Mouse (Mus musculus) layer of hippocampus, adult 2 months (tissue): Measurements from ENCODE around the gene Nudt8. TPM values are rescaled to one million over a fixed set of nuclear protein-coding genes. Genes with fewer than 3 reads are reported as not detected.

Source experiments
- DNase-seq, 2 experiments: peaks; one replicate each; pipeline ENCODE4 v3.0.0; 2022; ENCODE audit warnings: low spot score in 2 of 2
- H3K27ac ChIP-seq: fragments of 200-600 bp; 2 replicates; pipeline ENCODE4 v1.8.1; 2022
- H3K4me3 ChIP-seq: fragments of 200-600 bp; 2 replicates; pipeline ENCODE4 v1.8.1; 2022; ENCODE audit warnings: mild to moderate bottlenecking
- CTCF ChIP-seq: fragments of 200-600 bp; conservative IDR thresholded peaks from 2 replicates; pipeline ENCODE4 v1.8.1; 2022; ENCODE audit warnings: antibody characterized with exemption, mild to moderate bottlenecking, moderate library complexity
- total RNA-seq, 2 experiments: library from RNA; stranded (reverse); gene quantifications; 2 replicates each; pipeline ENCODE4 v1.2.3; 2021

The Nudt8 gene
- total RNA-seq, 2 experiments from 2014 or later = 10.2 to 10.7 TPM

GRCm38 (mm10) chr19:4004331-4004730 lies 4.0 kb downstream of the Nudt8 start:
- DNase-seq = no peak
- TF ChIP-seq CTCF = no peak
- Histone ChIP-seq H3K4me3 (no peak overlapping the region), H3K27ac (no peak overlapping the region)

- TF ChIP-seq CTCF = no peak
- no peak for DNase-seq
- Histone ChIP-seq H3K4me3 (no peak overlapping the region), H3K27ac (no peak overlapping the region)
Observed at GRCm38 (mm10) chr19:4005091-4005490, 4.7 kb downstream of the Nudt8 start.

GRCm38 (mm10) chr19:4005971-4006370 lies 5.6 kb downstream of the Nudt8 start:
- DNase-seq = no peak

GRCm38 (mm10) chr19:4011086-4011485 lies 10.7 kb downstream of the Nudt8 start:
- Histone ChIP-seq H3K4me3 (no peak overlapping the region), H3K27ac (no peak overlapping the region)
- DNase-seq = no peak
- no peak for TF ChIP-seq CTCF

More at GRCm38 (mm10) chr19:4005971-4006370, 5.6 kb downstream of the Nudt8 start:
- no peak overlapping the region for H3K4me3 ChIP-seq
- no peak overlapping the region for H3K27ac ChIP-seq
- TF ChIP-seq CTCF = no peak

DNA sequence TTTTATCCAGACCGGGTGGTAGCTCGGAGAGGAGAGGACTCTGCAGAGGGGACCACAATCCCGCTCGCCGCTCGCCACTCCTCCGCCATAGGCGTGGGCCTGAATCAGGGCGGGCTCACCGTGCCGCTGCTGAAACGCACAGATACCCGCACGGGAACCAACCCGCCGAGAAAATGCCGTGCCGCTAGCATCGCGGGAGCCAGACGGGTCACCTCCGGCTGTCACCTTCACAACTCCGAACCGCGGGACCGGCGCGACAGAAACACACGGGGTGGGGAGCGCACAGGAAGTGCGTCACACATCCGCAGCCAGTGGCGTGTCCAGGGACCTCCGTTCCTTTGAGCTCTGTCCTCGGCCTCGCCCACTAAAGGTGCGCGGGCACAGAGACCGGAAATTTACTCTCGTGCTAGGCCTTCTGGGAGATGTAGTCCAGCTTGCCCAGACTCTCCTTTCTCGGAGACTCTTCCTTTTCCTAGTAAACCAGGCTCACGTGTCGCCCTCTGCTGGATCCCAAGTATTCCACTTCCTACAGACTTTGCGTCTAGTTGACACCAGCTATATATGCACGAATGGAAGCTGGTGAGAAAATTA lies 12.1 kb downstream of the Nudt8 start, which contains the start of gene Ndufv1:
Gene Ndufv1 (minus strand): TSS at position 375 of the 591 bp plus-strand sequence.
- peak; percentile 88 for TF ChIP-seq CTCF
- H3K27ac ChIP-seq = peak within 1 kb of the TSS; percentile 93
- H3K4me3 ChIP-seq = peak within 1 kb of the TSS; percentile 99
- DNase-seq = peak; percentile 96 to 99

DNA sequence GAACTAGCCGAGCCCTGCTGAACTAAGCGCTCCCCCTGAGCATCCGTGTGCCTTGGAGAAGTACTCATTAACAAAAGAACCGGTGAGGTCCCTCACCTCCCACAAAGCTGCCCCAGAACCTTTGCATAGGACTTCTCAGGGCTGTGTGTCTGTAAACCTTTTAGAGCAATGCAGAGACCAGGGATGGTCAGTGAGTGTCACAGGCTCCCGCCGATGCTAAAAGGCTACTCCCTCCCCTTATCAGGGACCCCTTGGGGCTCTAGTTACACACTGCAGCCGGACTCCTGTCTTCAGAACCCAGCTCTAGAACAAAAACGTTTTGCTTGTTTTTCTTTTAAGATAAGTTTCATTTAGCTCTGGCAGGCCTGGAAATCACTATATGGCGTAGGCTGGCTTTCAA lies 12.7 kb downstream of the Nudt8 start:
- peak overlapping the region; percentile 99 for H3K4me3 ChIP-seq
- DNase-seq = no peak
- TF ChIP-seq CTCF = no peak
- H3K27ac ChIP-seq = peak overlapping the region; percentile 74; the same call in 1 of the 2 replicates

DNA sequence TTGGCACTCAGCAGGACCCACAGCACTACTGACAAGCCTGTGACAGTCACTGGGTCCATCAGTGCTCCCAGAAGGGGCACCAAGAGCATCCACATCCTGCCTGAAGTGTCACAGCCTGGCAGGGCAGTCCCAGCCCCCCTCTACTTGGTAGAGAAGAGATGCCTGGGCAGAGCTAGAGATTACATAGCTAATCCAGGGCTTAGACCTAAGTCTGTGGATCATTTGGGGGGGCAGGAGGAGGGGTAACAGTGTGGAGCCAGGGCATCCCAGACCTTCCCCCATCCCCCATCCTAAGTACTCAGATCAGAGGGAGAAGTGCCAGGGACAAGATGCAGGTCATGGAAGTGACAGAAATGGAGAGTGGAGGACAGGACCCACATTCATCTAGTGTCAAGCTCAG lies 14.4 kb downstream of the Nudt8 start:
- TF ChIP-seq CTCF = no peak

DNA sequence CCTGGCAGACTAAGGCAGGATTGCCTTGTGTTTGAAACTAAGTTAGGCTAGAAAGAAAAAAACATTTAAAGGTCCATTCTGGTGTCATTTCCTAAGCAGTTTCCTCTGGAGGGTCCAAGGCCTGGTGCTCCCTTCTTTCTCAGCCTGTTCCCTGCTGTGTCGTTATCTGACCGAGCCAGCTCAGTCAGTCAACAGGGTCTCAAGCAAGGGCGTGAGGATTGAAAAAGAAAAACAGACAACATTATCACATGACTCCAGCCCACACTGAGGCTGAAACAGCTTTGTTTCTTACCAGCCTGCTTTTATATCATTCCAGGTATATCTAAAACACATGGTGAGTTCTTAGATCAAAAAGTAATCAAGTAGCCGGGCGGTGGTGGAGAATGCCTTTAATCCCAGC lies 15.3 kb downstream of the Nudt8 start:
- no peak overlapping the region for H3K4me3 ChIP-seq
- DNase-seq = no peak
- no peak for TF ChIP-seq CTCF
- no peak overlapping the region for H3K27ac ChIP-seq

More for the DNA sequence above, 14.4 kb downstream of the Nudt8 start:
- Histone ChIP-seq H3K27ac (no peak overlapping the region), H3K4me3 (no peak overlapping the region)
- no peak for DNase-seq

DNA sequence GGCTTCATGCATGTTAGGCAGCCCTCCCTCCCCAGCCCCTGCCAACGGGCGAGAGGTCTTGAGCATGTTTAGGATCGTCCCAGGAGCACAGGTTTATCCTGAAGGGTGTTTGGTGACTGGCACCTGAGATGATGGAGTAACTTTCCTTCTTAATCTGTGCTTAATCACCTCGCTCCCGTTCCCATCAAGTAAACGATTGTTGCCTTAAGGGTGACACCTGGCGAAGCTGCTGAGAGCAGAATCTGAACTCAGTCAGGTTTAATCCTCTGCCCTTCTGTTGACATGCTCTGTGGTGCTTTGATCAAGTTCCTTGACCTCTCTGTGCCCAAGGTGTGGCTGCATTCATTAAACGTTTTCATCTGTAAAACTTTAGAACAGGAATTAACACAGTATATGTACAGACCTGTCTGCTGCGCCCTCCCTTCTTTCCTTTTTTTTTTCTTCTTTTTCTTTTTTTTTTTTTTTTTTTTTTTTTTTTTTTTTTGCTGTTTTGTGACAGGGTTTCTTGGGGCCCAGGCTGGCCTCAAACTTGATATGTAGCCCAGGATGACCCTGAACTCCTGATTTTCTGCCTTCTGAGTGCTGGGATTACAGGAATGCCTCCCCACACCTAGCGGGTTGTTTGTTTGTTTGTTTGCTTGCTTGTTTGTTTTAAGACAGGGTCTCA lies 17.7 kb downstream of the Nudt8 start:
- Histone ChIP-seq H3K4me3 (no peak overlapping the region), H3K27ac (no peak overlapping the region)
- no peak for DNase-seq
- TF ChIP-seq CTCF = no peak

- H3K4me3 ChIP-seq = no peak overlapping the region
- DNase-seq = peak; percentile 79 to 82
- peak; percentile 94 for TF ChIP-seq CTCF
- peak overlapping the region; percentile 46; the same call in 1 of the 2 replicates for H3K27ac ChIP-seq
Observed at GRCm38 (mm10) chr19:4018743-4019583, 18.6 kb downstream of the Nudt8 start.

- no peak overlapping the region for H3K4me3 ChIP-seq
- no peak for DNase-seq
- H3K27ac ChIP-seq = no peak overlapping the region
- no peak for TF ChIP-seq CTCF
Observed at GRCm38 (mm10) chr19:4023185-4023584, 22.8 kb downstream of the Nudt8 start.

GRCm38 (mm10) chr19:4027576-4027975 lies 27.2 kb downstream of the Nudt8 start:
- TF ChIP-seq CTCF = no peak
- Histone ChIP-seq H3K4me3 (no peak overlapping the region), H3K27ac (peak overlapping the region; percentile 62)
- DNase-seq = no peak

- DNase-seq = no peak
- Histone ChIP-seq H3K27ac (no peak overlapping the region), H3K4me3 (no peak overlapping the region)
- TF ChIP-seq CTCF = no peak
Observed at GRCm38 (mm10) chr19:4032668-4033067, 32.3 kb downstream of the Nudt8 start.
